Mouse (Mus musculus) ES-E14 (cell line): ENCODE measurements at regions not wholly inside any gene's neighbourhood (a gene's known extent, or its start where the extent isn't known, plus 50 kb on each side); places are given as distances from the start of the nearest gene placed in this dataset.
A peak's percentile ranks its signal among the peaks of the same experiment; 100 is the strongest.

ENCODE experiments used
- DNase-seq: peaks from one replicate; pipeline ENCODE4 v3.0.0-alpha.2; 2013; ENCODE audit warnings: low read depth, low spot score
- H3K27ac ChIP-seq: 2 replicates; pipeline ENCODE4 v1.5.1; 2012; ENCODE audit warnings: low read depth, mild to moderate bottlenecking, low read length, moderate library complexity, mixed read lengths; ENCODE audit not compliant: poor library complexity, insufficient read depth, severe bottlenecking
- H3K36me3 ChIP-seq: 2 replicates; pipeline ENCODE4 v1.6.1; 2012; ENCODE audit warnings: mild to moderate bottlenecking, low read length, moderate library complexity, mixed read lengths; ENCODE audit not compliant: control insufficient read depth, poor library complexity, insufficient read depth, severe bottlenecking
- H3K4me1 ChIP-seq, 2 experiments: fragments of 150-350 bp in 1 of 2; sonication (generic) in 1 of 2; 2 replicates each; pipeline ENCODE4 v1.6.1; 2012; ENCODE audit warnings: low read length in 2 of 2, mild to moderate bottlenecking in 1 of 2, mixed read lengths in 1 of 2; ENCODE audit not compliant: control insufficient read depth in 2 of 2, insufficient read depth in 2 of 2, poor library complexity in 1 of 2
- H3K4me3 ChIP-seq, 2 experiments: fragments of 150-350 bp in 1 of 2; sonication (generic) in 1 of 2; 2 replicates each; pipeline ENCODE4 v1.5.1; 2012; ENCODE audit warnings: low read length in 2 of 2, low read depth in 1 of 2, mild to moderate bottlenecking in 1 of 2, mixed read lengths in 1 of 2; ENCODE audit not compliant: insufficient read depth in 1 of 2, poor library complexity in 1 of 2, severe bottlenecking in 1 of 2
- H3K9ac ChIP-seq: 2 replicates; pipeline ENCODE4 v1.6.1; 2012; ENCODE audit warnings: low read depth, mild to moderate bottlenecking, low read length, mixed read lengths; ENCODE audit not compliant: poor library complexity, insufficient read depth, severe bottlenecking
- H3K9me3 ChIP-seq: fragments of 150-350 bp; sonication (generic); 2 replicates; pipeline ENCODE4 v1.6.1; 2012; ENCODE audit warnings: low read depth, mild to moderate bottlenecking, low read length; ENCODE audit not compliant: control insufficient read depth, insufficient read depth
- CHD2 ChIP-seq: IDR thresholded peaks from 2 replicates; pipeline ENCODE4 v1.6.1; 2014; ENCODE audit warnings: mild to moderate bottlenecking, low read depth, low read length, inconsistent platforms
- HCFC1 ChIP-seq: IDR thresholded peaks from 2 replicates; pipeline ENCODE4 v1.6.1; 2012; ENCODE audit warnings: low read length, inconsistent platforms, borderline replicate concordance; ENCODE audit not compliant: insufficient read depth
- MAFK ChIP-seq: IDR thresholded peaks from 2 replicates; pipeline ENCODE4 v1.6.1; 2014; ENCODE audit warnings: mild to moderate bottlenecking, low read depth, low read length, inconsistent platforms; ENCODE audit not compliant: insufficient read depth
- ZC3H11A ChIP-seq: IDR thresholded peaks from 2 replicates; pipeline ENCODE4 v1.6.1; 2012; ENCODE audit warnings: low read depth, mild to moderate bottlenecking, inconsistent platforms, low read length, borderline replicate concordance
- ZNF384 ChIP-seq: IDR thresholded peaks from 2 replicates; pipeline ENCODE4 v1.6.1; 2012; ENCODE audit warnings: low read depth, low read length, inconsistent platforms
- in situ Hi-C, 2 experiments: fragments of 600-800 bp; cut with MboI; formaldehyde crosslinking; loops; one replicate each; pipeline ENCODE4 v1.15.1; 2025; ENCODE audit warnings: low sequenced_read_pairs in 2 of 2, inconsistent platforms in 1 of 2; ENCODE audit not compliant: unreplicated experiment in 2 of 2

DNA sequence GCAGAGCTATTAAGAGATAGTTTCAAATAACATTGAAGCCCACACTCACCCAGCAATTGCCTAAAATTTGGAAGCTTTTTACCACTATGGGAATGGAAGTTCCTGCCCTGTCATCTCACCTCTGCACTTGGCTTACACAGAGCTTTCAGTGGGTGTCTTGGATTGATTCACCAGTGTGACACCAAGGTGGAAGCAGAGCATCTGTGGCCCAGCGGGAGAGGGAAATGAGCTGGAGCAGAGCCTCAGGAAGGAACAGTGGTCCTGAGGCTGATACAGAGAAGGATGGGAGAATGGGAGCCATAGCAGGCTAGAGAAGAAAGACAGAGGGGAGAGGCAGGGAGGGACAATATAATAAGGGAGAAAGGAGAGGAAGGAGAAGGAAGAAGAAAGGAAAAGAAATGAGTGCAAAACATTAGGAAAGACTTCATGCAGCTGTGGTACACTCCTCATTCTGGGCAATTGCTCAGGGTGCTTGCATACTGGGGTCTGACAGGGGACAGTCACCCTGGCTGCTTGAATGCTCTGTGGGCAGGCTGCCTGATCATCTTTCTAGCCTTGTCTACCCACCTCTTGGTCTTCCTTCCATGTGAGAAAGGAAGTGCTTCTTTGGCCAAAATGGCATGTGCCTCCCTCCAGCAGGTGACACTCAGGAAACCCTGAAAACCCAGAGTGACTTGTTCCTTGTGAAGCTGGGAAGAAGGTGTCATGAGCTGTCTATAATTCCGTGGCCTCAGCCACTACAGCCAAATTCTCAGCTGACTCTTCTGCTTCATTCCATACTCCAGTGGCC lies 240.3 kb downstream of the Gm7361 start:
- H3K9ac ChIP-seq, result no peak overlapping the region
- H3K4me1 ChIP-seq, result no peaks in the 10 kb centered on the region
- no peak for TF ChIP-seq ZNF384
- H3K4me3 ChIP-seq, result no peak overlapping the region
- in situ Hi-C loops, result no loop called here
- DNase-seq, result no peak
- H3K36me3 ChIP-seq, result no peaks in the 10 kb centered on the region
- H3K27ac ChIP-seq, result no peak overlapping the region
- no peaks in the 10 kb centered on the region for H3K9me3 ChIP-seq

DNA sequence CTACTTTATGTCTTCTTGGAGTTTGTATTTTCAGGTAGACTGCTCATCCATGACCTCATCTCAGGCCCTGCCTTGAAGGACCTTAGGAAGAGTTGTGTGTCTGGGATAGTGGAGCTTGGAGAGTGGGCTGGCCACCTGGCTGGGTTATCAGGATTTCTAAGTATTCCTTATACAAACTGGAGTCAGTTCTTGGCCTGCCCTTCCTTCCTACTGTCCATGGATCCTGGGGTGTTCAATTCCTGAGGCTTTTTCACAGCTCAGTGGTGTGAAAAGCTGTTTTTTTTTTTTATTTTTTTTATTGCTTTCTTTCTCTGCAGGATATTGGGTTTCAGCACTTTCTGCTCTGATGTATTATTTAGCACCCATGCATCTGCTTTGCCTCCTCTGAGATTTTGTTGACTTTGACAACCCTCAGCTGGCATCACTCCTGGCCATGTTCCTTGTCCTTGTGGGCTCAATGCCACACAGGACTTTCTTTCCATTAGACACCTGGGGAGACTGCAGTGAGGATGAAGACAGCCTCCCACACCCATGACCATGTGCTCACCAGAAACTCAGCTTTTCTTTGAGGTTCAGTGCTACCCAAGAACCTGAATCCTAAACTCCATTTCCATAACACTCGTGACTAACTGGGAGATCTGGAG lies 252.2 kb downstream of the Gm7361 start:
- H3K36me3 ChIP-seq, result no peaks in the 10 kb centered on the region
- in situ Hi-C loops, result no loop called here
- H3K9me3 ChIP-seq, result no peaks in the 10 kb centered on the region
- DNase-seq, result no peak
- H3K27ac ChIP-seq, result no peak overlapping the region
- no peak for TF ChIP-seq CHD2
- TF ChIP-seq ZNF384, result no peak
- no peak for TF ChIP-seq HCFC1
- TF ChIP-seq ZC3H11A, result no peak
- no peak for TF ChIP-seq MAFK
- H3K4me3 ChIP-seq, result no peak overlapping the region
- no peak overlapping the region for H3K9ac ChIP-seq
- H3K4me1 ChIP-seq, result peaks cover 2 to 7% of the 10 kb centered on the region in 2 experiments; a peak in 2 of 4 replicates

DNA sequence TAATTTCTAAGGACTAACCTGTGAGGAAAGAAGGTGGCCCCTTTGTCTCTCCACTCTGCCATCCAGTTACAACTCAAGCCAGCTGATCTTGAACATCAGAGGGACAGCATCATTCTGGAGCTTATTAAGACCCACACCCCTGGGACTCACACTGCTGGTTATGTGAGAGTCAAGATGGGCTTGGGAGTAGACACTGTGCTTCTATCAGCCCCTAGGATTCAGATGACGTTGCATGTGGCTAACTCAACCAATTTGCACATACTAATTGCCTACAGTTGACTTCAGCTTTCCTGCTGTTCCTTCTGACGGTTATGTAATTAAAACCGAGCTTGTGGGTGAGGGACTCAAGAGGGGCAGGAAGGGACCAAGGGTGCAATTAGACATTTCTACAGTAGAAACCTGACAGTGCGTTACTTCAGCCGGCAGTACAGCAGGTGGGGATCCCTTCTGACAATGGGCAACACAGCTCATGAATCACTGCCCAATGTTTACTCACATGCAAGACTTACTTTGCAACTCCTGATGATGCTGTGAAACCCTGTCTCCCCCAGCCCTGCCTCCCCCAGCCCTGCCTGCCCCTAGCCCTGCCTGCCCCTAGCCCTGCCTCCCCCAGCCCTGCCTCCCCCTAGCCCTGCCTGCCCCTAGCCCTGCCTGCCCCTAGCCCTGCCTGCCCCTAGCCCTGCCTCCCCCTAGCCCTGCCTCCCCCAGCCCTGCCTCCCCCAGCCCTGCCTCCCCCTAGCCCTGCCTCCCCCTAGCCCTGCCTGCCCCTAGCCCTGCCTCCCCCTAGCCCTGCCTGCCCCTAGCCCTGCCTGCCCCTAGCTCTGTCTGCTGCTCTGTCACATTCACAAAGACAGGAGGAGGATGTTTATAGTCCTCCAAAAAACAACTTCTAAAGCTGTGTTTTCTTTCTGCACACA lies 255.8 kb downstream of the Gm7361 start:
- Histone ChIP-seq H3K36me3 (no peaks in the 10 kb centered on the region), H3K9me3 (no peaks in the 10 kb centered on the region; the same call in 1 of the 2 replicates), H3K27ac (no peak overlapping the region), H3K9ac (no peak overlapping the region), H3K4me3 (peak overlapping the region in 1 of 2 experiments; percentile 30; a peak in 1 of 4 replicates), H3K4me1 (peaks cover 2 to 7% of the 10 kb centered on the region in 2 experiments; a peak in 2 of 4 replicates)
- in situ Hi-C loops, result no loop called here
- DNase-seq, result peak; percentile 62
- TF ChIP-seq ZNF384 (no peak), CHD2 (no peak), MAFK (no peak), HCFC1 (no peak), ZC3H11A (no peak)

DNA sequence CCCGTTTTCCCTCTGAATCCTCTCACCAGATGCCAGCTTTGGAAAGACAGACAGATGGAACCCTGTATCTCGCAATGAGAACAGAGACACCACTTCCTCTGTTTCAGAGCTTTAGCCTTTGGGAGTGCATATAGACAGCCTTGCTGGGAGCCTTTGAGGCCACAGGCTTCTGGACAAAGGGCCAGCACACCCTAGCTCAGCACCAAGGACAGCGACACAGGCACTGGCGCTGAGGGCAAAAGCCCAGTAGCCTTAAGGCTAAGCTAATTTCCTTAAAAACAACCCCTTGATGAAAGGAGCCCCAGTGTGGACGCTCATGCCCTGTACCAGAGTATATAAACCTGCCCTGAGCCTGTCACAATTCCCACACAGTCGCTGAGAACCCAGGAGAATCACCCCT lies 278.1 kb downstream of the Gm7361 start:
- in situ Hi-C loops, result no loop called here
- Histone ChIP-seq H3K4me3 (no peak overlapping the region), H3K27ac (no peak overlapping the region), H3K4me1 (no peaks in the 10 kb centered on the region), H3K9me3 (no peaks in the 10 kb centered on the region), H3K36me3 (no peaks in the 10 kb centered on the region), H3K9ac (no peak overlapping the region)
- peak; percentile 59 for DNase-seq
- TF ChIP-seq ZC3H11A (no peak), HCFC1 (no peak), ZNF384 (no peak), CHD2 (no peak), MAFK (no peak)
